Mouse (Mus musculus): ENCODE results near the gene Frmd7.

GRCm38 (mm10) chrX:50930309-50930708 lies 12.2 kb downstream of the Frmd7 start:
- no peak for TF ChIP-seq CTCF (IDR thresholded peaks at IDR 0.05; ENCODE audit: borderline replicate concordance, extremely low read depth, insufficient read depth, insufficient read length)
- no peak for TF ChIP-seq POLR2A (IDR thresholded peaks at IDR 0.05; ENCODE audit: borderline replicate concordance, extremely low read depth, insufficient read depth, insufficient read length, poor library complexity, severe bottlenecking)

Measured in brain, embryonic 14.5 days (tissue).